Mouse (Mus musculus) 3134 (cell line): ENCODE results near the gene Ugt1a2.
"Not testable (repeated sequence)": the region's sequence is repeated elsewhere in the genome, so short reads cannot be mapped to it uniquely, and the experiment has no call there.

Experiments
- DNase-seq: peaks from one replicate; pipeline ENCODE4 v3.0.0-alpha.2; 2011; ENCODE audit warnings: low spot score; ENCODE audit not compliant: insufficient read length; ENCODE audit errors: extremely low read depth

The Ugt1a2 gene

GRCm38 (mm10) chr1:88200456-88200855 is at the start of gene Ugt1a2:
Gene Ugt1a2 (plus strand): TSS chr1:88200601.
- no peak for DNase-seq

DNA sequence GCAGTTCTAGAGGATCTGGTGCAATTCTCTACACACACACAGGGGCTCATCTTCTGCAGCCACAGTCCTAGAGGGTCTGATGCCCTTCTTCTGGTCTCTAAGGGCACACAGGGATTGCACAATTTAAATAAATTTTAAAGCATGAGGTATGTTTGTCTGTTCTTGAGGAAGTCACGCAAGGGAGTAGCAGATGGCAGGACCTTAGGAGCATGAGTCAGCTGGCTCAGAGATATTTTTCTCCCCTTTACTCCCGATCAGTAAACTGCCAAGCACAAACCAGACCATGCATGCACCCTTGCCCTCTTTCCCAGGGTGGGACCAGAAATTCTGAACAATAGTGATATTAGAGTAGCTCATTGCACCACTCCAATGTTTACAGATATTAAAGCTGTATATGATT is 42.0 kb upstream of the Ugt1a2 start:
- no peak for DNase-seq

- DNase-seq = no peak
These were observed 34.7 kb upstream of the Ugt1a2 start, which contains the start of gene Ugt1a5 for GRCm38 (mm10) chr1:88165711-88166110. Gene Ugt1a5 (plus strand): TSS chr1:88166012.

- not testable (repeated sequence) for DNase-seq
These were observed 28.2 kb upstream of the Ugt1a2 start for GRCm38 (mm10) chr1:88172190-88172589.

GRCm38 (mm10) chr1:88179657-88180056 is 20.7 kb upstream of the Ugt1a2 start:
- DNase-seq = no peak

DNA sequence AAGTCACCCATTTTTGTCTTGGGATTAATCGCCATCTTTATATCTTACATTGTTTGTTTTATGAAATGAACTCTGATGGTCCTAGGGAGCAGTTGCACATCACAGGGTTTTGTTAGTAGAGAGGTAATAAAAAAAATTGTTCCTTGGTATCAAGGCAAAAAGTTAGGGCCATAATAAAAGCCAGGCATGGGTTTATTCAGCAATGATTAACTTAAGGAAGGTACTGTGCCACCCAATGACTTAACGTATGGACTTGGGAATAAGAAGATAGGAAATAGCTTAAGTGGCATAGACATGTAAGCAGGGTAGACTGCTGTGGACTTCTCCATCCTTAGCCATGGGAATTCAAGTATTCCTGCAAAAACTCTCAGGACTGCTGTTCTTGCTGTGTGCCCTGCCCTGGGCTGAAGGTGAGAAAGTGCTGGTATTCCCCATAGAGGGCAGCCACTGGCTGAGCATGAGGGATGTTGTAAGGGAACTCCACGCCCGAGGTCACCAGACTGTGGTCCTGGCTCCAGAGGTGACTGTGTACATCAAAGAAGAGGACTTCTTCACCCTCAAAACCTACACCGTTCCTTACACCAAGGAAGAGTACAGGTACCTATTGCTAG is 14.0 kb upstream of the Ugt1a2 start:
- no peak for DNase-seq

DNA sequence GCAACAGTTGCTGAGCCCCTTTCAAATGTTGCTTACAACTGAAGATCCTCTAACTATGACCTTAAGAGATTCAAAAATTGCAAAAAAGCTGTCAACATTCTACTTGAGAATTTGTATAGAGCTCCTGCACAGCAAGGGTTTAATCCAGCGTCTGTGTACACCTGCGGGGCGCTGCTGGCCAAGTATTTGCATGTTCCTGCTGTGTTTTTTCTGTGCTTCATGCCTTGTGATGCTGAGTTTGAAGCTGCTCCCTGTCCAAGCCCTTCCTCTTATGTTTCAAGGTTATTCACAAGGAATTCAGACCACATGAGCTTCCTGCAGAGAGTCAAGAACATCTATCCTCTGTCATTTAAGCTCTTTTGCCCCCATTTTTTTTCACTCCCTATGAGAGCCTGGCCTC is 8.3 kb upstream of the Ugt1a2 start:
- no peak for DNase-seq

GRCm38 (mm10) chr1:88195687-88196086 is 4.7 kb upstream of the Ugt1a2 start:
- DNase-seq = no peak

DNA sequence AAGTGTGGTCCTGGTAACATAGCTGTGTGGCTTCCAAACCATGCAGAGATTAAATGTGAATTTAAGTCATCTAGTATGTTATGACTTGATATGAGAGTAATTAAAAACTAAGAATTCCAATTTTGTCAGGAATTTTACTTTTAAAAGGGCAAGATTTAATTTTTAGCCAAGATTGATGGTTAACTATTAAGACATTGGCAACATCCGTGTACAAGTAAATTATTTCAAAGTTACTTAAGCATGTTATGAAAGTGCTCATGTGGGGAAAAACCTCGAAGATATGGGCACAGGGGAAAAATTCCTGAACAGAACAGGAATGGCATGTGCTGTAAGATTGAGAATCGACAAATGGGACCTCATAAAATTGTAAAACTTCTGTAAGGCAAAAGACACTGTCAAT is 3.0 kb upstream of the Ugt1a2 start:
- no peak for DNase-seq

- no peak for DNase-seq
These were observed 405 bp upstream of the Ugt1a2 start for GRCm38 (mm10) chr1:88199996-88200395.

GRCm38 (mm10) chr1:88205294-88205922 is 5.0 kb downstream of the Ugt1a2 start, which contains the start of gene Dnajb3:
Gene Dnajb3 (minus strand): TSS chr1:88205782.
- peak; percentile 13 for DNase-seq

DNA sequence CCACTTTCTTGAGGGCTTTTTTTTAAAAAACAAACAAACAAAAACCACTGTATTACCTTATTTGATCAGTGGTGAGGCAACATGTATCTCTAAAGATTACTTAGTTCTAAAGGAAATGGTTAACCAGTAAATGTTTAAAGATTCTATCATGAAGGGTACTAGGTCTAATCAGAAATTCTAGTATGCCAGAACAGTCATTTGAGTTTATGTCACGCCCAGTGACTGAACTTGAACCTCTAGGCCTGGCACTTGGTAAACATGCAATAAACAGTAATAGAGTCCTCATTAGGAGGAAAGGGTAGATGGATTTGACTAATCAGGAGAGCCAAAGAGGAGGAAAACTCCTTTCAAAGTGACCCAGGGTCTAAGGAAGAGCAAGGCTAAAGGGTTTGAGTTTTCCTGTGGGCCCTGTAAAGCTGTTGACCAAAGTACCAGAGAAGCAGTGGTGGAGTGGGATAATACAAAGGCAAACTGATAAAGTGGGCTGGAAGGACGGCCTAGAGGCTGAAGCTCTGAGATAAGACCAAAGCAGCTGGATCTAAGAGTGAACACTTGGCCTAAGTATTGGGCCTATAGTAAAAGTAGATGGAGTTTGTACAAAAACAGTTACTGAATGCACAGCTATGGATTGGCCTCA is 6.6 kb downstream of the Ugt1a2 start:
- no peak for DNase-seq

DNA sequence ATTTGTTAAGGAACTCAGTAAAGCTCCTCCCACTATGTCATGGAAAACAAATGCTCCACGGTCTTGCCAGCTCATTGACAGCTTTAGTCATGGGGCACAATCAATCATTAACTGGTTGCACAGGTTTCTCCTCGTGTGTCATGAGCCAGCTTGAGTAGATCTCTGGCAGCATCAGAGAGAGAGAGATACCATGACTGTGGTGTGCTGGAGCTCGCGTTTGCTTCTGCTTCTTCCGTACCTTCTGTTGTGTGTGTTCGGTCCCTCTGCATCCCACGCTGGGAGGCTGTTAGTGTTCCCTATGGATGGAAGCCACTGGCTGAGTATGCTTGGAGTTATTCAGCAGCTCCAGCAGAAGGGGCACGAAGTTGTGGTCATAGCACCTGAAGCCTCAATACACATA is 11.4 kb downstream of the Ugt1a2 start, which contains the start of gene Ugt1a1:
Gene Ugt1a1 (plus strand): TSS at position 148 of the 400 bp plus-strand sequence.
- peak; percentile 4 for DNase-seq

GRCm38 (mm10) chr1:88212341-88213045 is 12.1 kb downstream of the Ugt1a2 start:
- DNase-seq = peak; percentile 10

DNA sequence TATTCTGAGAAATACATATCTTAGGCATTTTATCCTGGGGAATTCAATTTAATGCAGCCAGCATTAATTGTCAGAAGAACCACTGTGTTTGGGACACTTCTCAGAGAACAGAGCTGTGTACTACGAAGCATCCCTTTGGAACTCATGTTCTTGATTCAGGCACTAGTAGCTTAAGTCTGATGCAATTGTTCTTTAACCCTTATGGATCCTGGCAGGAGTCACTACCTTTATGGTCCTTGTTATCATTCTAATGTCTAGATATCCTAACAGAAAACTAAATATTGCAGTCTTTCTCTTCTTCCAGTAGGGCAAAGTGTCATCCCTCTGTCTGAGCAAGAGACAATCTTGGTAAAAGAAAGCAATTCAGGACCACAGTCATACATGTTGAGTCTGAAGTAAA is 12.7 kb downstream of the Ugt1a2 start:
- DNase-seq = peak; percentile 7

- peak; percentile 5 for DNase-seq
These were observed 13.5 kb downstream of the Ugt1a2 start for GRCm38 (mm10) chr1:88213766-88214461.

DNA sequence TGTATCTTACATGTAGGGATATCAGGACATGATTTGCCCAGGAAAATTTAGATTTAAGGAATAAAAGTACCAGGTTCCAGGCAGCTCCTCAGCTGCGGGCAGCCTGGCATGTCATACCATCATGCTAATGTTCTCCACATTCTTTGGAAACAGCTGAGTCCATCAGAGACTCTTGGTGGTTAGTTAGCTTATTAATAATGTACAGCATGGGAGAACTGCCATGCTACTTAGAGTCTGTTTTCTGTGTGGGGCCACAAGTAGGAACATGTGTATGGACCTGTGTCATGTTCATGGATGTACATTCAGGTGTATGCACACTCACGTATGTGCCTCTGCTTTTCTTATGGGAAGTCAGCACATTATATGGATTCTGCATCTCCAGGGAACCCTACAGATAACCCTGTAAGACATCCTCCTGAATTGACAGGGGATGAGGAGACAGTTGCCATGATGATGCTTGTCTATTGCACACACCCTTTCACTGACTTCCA is 14.1 kb downstream of the Ugt1a2 start:
- peak; percentile 4 for DNase-seq

DNA sequence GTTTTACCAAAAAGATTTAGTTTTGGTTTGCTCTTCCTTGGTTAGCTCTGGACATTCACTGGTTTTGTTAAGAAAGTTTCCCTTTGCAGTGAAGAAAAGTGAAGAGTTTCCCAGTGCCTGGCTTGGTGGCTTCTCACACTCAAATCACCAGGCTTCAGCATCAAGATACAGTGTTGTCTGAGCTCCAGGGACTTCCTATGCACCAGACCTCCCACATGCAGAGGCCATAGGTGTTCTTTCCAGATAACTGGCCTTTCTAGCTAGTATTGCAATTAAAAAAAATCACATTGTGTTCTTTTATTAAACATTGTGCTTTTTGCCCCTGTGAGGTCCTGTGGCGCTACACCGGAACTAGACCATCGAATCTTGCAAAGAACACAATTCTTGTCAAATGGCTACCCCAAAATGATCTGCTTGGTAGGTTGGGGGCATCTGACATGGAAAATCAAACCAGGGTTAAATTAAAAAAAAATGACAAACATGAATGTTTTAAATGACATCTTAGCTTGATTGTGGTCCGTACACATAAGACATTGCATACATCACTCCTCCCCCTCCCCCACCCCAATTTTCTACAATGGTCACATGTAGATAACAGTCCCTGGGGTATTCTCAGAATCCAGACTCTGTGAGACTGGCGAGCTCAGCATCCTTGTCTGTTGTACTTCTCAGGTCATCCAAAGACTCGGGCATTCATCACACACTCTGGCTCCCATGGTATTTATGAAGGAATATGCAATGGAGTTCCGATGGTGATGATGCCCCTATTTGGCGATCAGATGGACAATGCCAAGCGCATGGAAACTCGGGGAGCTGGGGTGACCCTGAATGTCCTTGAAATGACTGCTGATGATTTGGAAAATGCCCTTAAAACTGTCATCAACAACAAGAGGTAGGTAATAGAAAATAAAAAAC is 15.3 kb downstream of the Ugt1a2 start:
- DNase-seq = peak; percentile 4

DNA sequence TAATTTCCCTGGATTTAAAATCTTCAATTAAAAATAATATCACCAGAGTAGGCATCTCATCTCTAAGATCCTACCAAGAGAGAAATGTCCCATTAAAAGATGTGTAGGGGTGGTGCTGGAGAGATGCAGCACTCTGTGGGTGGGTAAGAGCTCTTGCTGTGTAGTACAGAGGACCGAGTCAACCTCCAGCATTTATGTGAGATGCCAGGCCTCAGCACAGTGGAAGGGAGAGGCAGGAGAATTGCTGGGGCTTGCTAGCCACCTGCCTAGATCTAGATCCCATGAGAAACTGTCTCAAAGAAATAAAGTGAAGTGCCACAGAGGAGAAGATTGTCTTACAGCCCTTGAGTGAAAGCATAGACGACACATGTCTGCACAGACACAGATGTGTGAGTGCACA is 16.1 kb downstream of the Ugt1a2 start:
- no peak for DNase-seq
